Mouse (Mus musculus) bone marrow, adult 2 months (tissue): ENCODE measurements around the gene Furin. TPM values are rescaled to one million over a fixed set of nuclear protein-coding genes. Genes with fewer than 3 reads are reported as not detected.

Experiments
- H3K27ac ChIP-seq: fragments of 200-500 bp; 2 replicates; pipeline ENCODE4 v1.5.1; 2012; ENCODE audit warnings: low read depth, mild to moderate bottlenecking, control low read depth, inconsistent platforms, low read length; ENCODE audit not compliant: control insufficient read depth, poor library complexity, insufficient read depth
- H3K4me1 ChIP-seq: fragments of 200-500 bp; 2 replicates; pipeline ENCODE4 v1.6.1; 2011; ENCODE audit warnings: low read length; ENCODE audit not compliant: control insufficient read depth, insufficient read depth
- H3K4me3 ChIP-seq: fragments of 200-500 bp; replicated peaks from 2 replicates; pipeline ENCODE3; 2011; ENCODE audit warnings: mild to moderate bottlenecking, low read depth, low read length, control low read depth; ENCODE audit not compliant: control insufficient read depth
- CTCF ChIP-seq: fragments of 200-500 bp; IDR thresholded peaks from 2 replicates; pipeline ENCODE4 v1.5.1; 2011; ENCODE audit warnings: low read length, control low read depth; ENCODE audit not compliant: control insufficient read depth, insufficient read depth
- POLR2A ChIP-seq: fragments of 200-500 bp; IDR thresholded peaks from 2 replicates; pipeline ENCODE4 v1.6.1; 2011; ENCODE audit warnings: low read depth, mild to moderate bottlenecking, control low read depth, low read length, borderline replicate concordance; ENCODE audit not compliant: control insufficient read depth
- WGBS: fragments of 180-500 bp; shearing (Covaris S2); methylation state at CpG from one replicate; pipeline ENCODE4 v1.1.7; 2018; 5-methylcytosine and 5-hydroxymethylcytosine counted together
- polyA plus RNA-seq: library from polyadenylated mRNA; stranded (reverse); fragments of >200 nt; gene quantifications from 2 replicates; pipeline ENCODE4 v1.2.4, GENCODE M21; 2011; ENCODE audit warnings: low replicate concordance; ENCODE audit not compliant: missing spikeins, insufficient read depth, insufficient read length

Gene Furin
- polyA plus RNA-seq, result 22.2 and 31.0 TPM in 2 replicates

DNA sequence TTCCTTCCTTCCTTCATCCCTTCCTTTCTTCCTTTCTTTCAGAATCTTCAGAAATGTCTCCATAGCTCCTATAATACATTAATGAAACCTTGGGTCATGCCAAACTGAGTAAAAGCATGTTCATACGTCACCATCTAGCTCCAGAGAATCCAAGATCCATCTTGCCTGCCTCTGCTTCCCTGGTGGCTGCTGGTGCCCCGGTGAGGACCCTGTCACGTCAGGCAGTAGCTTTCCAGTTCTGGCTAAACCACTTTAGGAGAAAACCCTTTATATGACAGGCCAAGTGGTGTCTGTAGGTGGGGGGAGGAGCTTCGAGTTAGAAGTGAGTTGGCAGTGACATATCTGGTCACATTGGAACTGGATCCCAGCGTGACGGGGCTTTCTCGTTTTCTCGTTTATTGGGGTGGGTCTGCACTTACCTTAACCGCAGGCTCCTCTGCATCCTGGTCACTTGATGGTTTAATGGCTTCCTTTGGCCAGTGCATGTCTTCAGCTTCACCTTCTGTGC lies at the start of gene Furin:
TSS of gene Furin (minus strand) at position 249 of the 508 bp plus-strand sequence.
- TF ChIP-seq CTCF, result no peak
- TF ChIP-seq POLR2A, result no peak
- 80% methylated on average over 9 of the region's 9 CpGs for WGBS
- H3K4me1 ChIP-seq, result peaks cover 4% of the 10 kb centered on the region

GRCm38 (mm10) chr7:80454786-80455185 lies 49.5 kb upstream of the Furin start:
- Histone ChIP-seq H3K4me1 (peaks cover 15% of the 10 kb centered on the region; the same call in 1 of the 2 replicates), H3K4me3 (no peak overlapping the region), H3K27ac (no peak overlapping the region)
- TF ChIP-seq POLR2A (no peak), CTCF (no peak)
- WGBS, result 36% methylated on average over 2 of the region's 2 CpGs

More for the DNA sequence above, at the start of gene Furin:
- H3K4me3 ChIP-seq, result no peak within 1 kb of the TSS
- H3K27ac ChIP-seq, result peak within 1 kb of the TSS; percentile 63

- 48% methylated on average over 5 of the region's 5 CpGs for WGBS
- Histone ChIP-seq H3K4me1 (peaks cover 15% of the 10 kb centered on the region; the same call in 1 of the 2 replicates), H3K4me3 (no peak overlapping the region), H3K27ac (peak overlapping the region; percentile 39)
- TF ChIP-seq POLR2A (no peak), CTCF (no peak)
Observed at GRCm38 (mm10) chr7:80453997-80454396, 48.8 kb upstream of the Furin start.

- TF ChIP-seq POLR2A (no peak), CTCF (no peak)
- no peak overlapping the region for H3K27ac ChIP-seq
- 77% methylated on average over 3 of the region's 3 CpGs for WGBS
Observed at GRCm38 (mm10) chr7:80453121-80453520, 47.9 kb upstream of the Furin start.

GRCm38 (mm10) chr7:80452241-80452640 lies 47.0 kb upstream of the Furin start:
- WGBS, result 95% methylated on average over 5 of the region's 5 CpGs
- H3K4me1 ChIP-seq, result peaks cover 14% of the 10 kb centered on the region; the same call in 1 of the 2 replicates
- no peak overlapping the region for H3K27ac ChIP-seq
- no peak overlapping the region for H3K4me3 ChIP-seq
- no peak for TF ChIP-seq POLR2A
- no peak for TF ChIP-seq CTCF

More at GRCm38 (mm10) chr7:80453121-80453520, 47.9 kb upstream of the Furin start:
- Histone ChIP-seq H3K4me1 (peaks cover 16% of the 10 kb centered on the region; the same call in 1 of the 2 replicates), H3K4me3 (no peak overlapping the region)

GRCm38 (mm10) chr7:80451550-80452232 lies 46.5 kb upstream of the Furin start:
- Histone ChIP-seq H3K27ac (no peak overlapping the region), H3K4me1 (peaks cover 13% of the 10 kb centered on the region; the same call in 1 of the 2 replicates), H3K4me3 (no peak overlapping the region)
- WGBS, result 81% methylated on average over 3 of the region's 3 CpGs
- TF ChIP-seq POLR2A (no peak), CTCF (no peak)

DNA sequence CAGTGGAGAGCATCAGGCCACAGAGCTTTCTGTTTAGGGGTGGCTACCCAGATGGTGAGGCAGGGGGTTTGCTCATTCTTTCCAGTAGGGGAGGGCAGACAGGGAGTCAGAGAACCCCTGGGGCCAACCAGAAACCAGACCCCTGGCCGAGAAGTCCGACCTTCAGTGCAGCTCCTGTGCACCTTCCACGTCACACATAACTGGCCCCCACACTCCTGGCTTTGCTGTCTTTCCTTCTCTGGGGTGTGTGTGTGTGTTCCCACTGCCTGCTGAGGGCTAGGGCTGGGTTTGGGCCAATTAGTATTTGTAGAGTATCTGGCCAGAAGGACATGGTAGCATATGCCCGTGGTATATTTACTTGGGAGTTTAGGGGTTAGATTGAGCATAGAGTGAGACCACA lies 45.1 kb upstream of the Furin start:
- Histone ChIP-seq H3K4me3 (no peak overlapping the region), H3K27ac (0 out of 2 replicates have a peak overlapping the region, but pooled peaks have one; percentile 8), H3K4me1 (peaks cover 13% of the 10 kb centered on the region; the same call in 1 of the 2 replicates)
- 61% methylated on average over 4 of the region's 4 CpGs for WGBS
- TF ChIP-seq POLR2A, result no peak

- Histone ChIP-seq H3K4me1 (peaks cover 16% of the 10 kb centered on the region), H3K27ac (peak overlapping the region; percentile 35; the same call in 1 of the 2 replicates), H3K4me3 (no peak overlapping the region)
- 31% methylated on average over 6 of the region's 6 CpGs for WGBS
- TF ChIP-seq POLR2A, result no peak
Observed at GRCm38 (mm10) chr7:80449620-80450091, 44.4 kb upstream of the Furin start.
